Mouse (Mus musculus) ES-Bruce4 (cell line): ENCODE measurements around the gene Ykt6. TPM values are rescaled to one million over a fixed set of nuclear protein-coding genes. Genes with fewer than 3 reads are reported as not detected.

Source experiments
- H3K27ac ChIP-seq: 2 replicates; pipeline ENCODE4 v1.5.1; 2012; ENCODE audit warnings: low read length, inconsistent platforms; ENCODE audit not compliant: insufficient read depth
- H3K27me3 ChIP-seq: 2 replicates; pipeline ENCODE4 v1.6.1; 2012; ENCODE audit warnings: mild to moderate bottlenecking, low read length, inconsistent platforms; ENCODE audit not compliant: control insufficient read depth, poor library complexity, insufficient read depth, severe bottlenecking
- H3K36me3 ChIP-seq: 2 replicates; pipeline ENCODE4 v1.6.1; 2012; ENCODE audit warnings: inconsistent platforms, mild to moderate bottlenecking, low read length, moderate library complexity; ENCODE audit not compliant: control insufficient read depth, poor library complexity, insufficient read depth, severe bottlenecking
- H3K4me1 ChIP-seq: one replicate; pipeline ENCODE4 v1.8.1; 2011; ENCODE audit warnings: low read length; ENCODE audit not compliant: control insufficient read depth, insufficient read depth
- H3K4me3 ChIP-seq: 2 replicates; pipeline ENCODE4 v1.5.1; 2011; ENCODE audit warnings: low read depth, mild to moderate bottlenecking, low read length
- H3K9ac ChIP-seq: 2 replicates; pipeline ENCODE4 v1.6.1; 2012; ENCODE audit warnings: low read depth, mild to moderate bottlenecking, inconsistent platforms; ENCODE audit not compliant: poor library complexity, severe bottlenecking
- H3K9me3 ChIP-seq: replicated peaks from 2 replicates; pipeline ENCODE4 v1.6.1; 2012; ENCODE audit warnings: mild to moderate bottlenecking, low read length, inconsistent platforms; ENCODE audit not compliant: control insufficient read depth, poor library complexity, insufficient read depth, severe bottlenecking
- CTCF ChIP-seq: IDR thresholded peaks from one replicate; pipeline ENCODE4 v1.8.1; 2011; ENCODE audit warnings: low read depth, low read length
- EP300 ChIP-seq: IDR thresholded peaks from 2 replicates; pipeline ENCODE4 v1.6.1; 2011; ENCODE audit warnings: low read depth, low read length; ENCODE audit not compliant: insufficient read depth
- POLR2A ChIP-seq: IDR thresholded peaks from one replicate; pipeline ENCODE4 v1.8.1; 2011; ENCODE audit warnings: low read length; ENCODE audit not compliant: insufficient read depth
- polyA plus RNA-seq: library from polyadenylated mRNA; stranded (reverse); fragments of >200 nt; gene quantifications from 2 replicates; pipeline ENCODE4 v1.2.4, GENCODE M21; 2011; ENCODE audit warnings: low read depth; ENCODE audit not compliant: missing spikeins, insufficient read depth, insufficient read length

Gene Ykt6
- polyA plus RNA-seq, 1 experiment = 60.3 TPM

DNA sequence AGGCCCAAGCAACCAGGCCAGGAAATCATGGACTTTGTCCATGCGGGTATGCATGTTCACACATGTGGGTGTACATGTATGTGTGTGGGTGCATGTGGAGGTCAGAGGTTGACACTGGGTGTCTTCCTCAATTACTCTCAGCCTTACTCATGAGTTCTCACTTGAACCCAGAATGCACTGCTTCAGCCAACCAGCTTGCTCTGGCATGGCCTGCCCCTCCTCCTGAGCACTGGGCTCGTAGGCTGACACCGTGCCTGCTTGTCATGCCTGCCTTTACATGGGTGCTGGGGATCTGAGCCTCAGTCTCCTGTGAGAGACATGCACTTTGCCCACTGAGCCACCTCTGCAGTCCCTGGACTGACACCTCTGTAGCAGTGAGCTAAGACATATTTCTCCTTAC is 56.4 kb downstream of the Ykt6 start:
- no peak overlapping the region for H3K4me3 ChIP-seq
- H3K27me3 ChIP-seq = no peaks in the 10 kb centered on the region
- no peak overlapping the region for H3K27ac ChIP-seq
- no peak overlapping the region for H3K9ac ChIP-seq
- no peaks in the 10 kb centered on the region for H3K4me1 ChIP-seq
- TF ChIP-seq CTCF = no peak
- no peaks in the 10 kb centered on the region for H3K36me3 ChIP-seq
- no peaks in the 10 kb centered on the region for H3K9me3 ChIP-seq

DNA sequence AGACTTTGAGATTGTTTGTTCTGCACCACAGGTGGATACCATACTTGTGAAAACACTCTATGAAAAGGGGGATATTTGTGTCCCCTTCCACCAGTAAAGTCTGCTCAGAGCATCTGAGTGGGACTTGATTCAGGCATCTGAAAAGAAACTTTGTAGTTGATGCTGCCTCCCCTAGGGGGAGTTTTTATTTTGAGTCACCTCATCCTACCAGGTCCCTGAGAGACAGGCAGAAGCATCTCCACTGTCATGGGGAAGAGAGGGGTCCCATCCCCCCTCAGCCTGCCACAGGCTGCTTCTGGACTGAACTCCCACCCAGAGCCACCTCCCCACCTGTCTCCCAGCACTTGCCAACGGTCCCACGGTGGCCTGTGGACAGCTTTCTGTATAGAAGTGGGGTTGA is 57.9 kb downstream of the Ykt6 start:
- no peaks in the 10 kb centered on the region for H3K36me3 ChIP-seq
- no peaks in the 10 kb centered on the region for H3K9me3 ChIP-seq
- TF ChIP-seq CTCF (no peak), EP300 (no peak), POLR2A (no peak)
- H3K4me1 ChIP-seq = no peaks in the 10 kb centered on the region
- H3K27me3 ChIP-seq = no peaks in the 10 kb centered on the region
- no peak overlapping the region for H3K27ac ChIP-seq
- H3K9ac ChIP-seq = no peak overlapping the region
- no peak overlapping the region for H3K4me3 ChIP-seq

- Histone ChIP-seq H3K27me3 (no peaks in the 10 kb centered on the region), H3K9me3 (no peaks in the 10 kb centered on the region), H3K4me3 (no peak overlapping the region), H3K27ac (no peak overlapping the region), H3K4me1 (no peaks in the 10 kb centered on the region), H3K9ac (no peak overlapping the region), H3K36me3 (no peaks in the 10 kb centered on the region)
- no peak for TF ChIP-seq CTCF
- no peak for TF ChIP-seq POLR2A
- no peak for TF ChIP-seq EP300
These were observed 59.5 kb downstream of the Ykt6 start for GRCm38 (mm10) chr11:6015011-6015431.

DNA sequence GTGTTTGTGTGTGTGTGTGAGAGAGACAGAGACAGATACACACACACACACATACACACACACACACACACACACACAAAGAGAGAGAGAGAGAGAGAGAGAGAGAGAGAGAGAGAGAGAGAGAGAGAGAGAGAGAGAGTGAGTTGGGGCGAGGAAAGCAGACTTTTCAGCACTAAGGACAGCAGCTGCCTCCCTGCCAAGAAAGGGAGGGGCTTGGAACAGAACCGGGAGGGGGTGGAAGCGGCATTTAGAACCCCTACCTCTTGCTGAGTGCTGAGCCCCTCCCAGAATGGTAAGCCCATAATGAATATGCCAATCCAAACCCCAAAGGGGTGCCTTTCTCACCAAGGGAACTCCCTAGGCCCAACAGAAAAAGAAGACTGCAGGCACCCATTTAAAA is 60.9 kb downstream of the Ykt6 start:
- no peaks in the 10 kb centered on the region for H3K27me3 ChIP-seq
- H3K4me1 ChIP-seq = no peaks in the 10 kb centered on the region
- no peak overlapping the region for H3K9ac ChIP-seq
- H3K9me3 ChIP-seq = no peaks in the 10 kb centered on the region
- no peak overlapping the region for H3K27ac ChIP-seq
- H3K4me3 ChIP-seq = no peak overlapping the region
- no peak for TF ChIP-seq POLR2A
- H3K36me3 ChIP-seq = no peaks in the 10 kb centered on the region

DNA sequence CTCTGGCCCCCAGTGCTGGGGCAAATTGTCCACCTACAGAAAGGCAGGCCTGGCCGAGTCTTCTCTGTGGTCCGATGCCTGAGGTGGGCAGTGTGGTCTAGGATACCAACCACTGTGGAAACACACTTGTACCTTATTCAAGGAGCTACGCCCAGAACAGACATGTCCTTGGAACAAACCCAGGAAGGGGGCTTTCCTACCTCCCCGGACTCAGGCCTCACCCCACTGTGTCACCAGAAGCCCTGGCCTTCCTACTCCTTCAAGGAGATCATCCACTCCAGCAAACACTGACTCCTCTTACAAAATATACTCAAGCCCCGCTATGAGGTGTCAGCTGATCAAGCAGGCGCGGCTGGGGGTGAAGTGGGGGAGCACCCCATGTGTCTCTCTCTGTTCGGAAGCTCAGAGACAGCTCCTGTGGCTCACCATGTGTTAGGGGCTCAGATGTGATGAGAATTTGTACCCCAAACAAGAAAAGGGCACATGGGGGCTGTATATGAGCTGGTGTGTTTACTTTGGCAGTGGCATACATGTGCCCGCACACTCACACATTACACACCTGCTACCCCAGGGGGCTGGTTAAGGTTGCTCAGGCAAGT is 61.4 kb downstream of the Ykt6 start:
- H3K9me3 ChIP-seq = no peaks in the 10 kb centered on the region
- H3K36me3 ChIP-seq = no peaks in the 10 kb centered on the region
- TF ChIP-seq CTCF (no peak), POLR2A (no peak), EP300 (no peak)
- no peaks in the 10 kb centered on the region for H3K27me3 ChIP-seq
- no peak overlapping the region for H3K27ac ChIP-seq
- H3K4me3 ChIP-seq = no peak overlapping the region
- no peak overlapping the region for H3K9ac ChIP-seq
- no peaks in the 10 kb centered on the region for H3K4me1 ChIP-seq

Other genes with a start within 250 kb of the Ykt6 start
- 61.8 and 69.3 TPM in 2 replicates for gene Mrps24, start 240.0 kb upstream of the Ykt6 start, polyA plus RNA-seq
- gene Urgcp, start 193.3 kb upstream of the Ykt6 start, polyA plus RNA-seq = 10.6 and 11.7 TPM in 2 replicates
- gene Dbnl, start 167.2 kb upstream of the Ykt6 start, polyA plus RNA-seq = 27.4 and 33.4 TPM in 2 replicates
- 1.6 and 2.2 TPM in 2 replicates for gene Pgam2, start 152.0 kb upstream of the Ykt6 start, polyA plus RNA-seq
- 9.3 and 9.9 TPM in 2 replicates for gene Polm, start 117.7 kb upstream of the Ykt6 start, polyA plus RNA-seq
- gene Aebp1, start 93.7 kb upstream of the Ykt6 start, polyA plus RNA-seq = 4.9 and 5.5 TPM in 2 replicates
- gene Pold2, start 77.4 kb upstream of the Ykt6 start, polyA plus RNA-seq = 127 and 175 TPM in 2 replicates
- 1.4 TPM in 1 of 2 replicates, not detected in the other for gene Myl7, start 56.9 kb upstream of the Ykt6 start, polyA plus RNA-seq
- not detected in 2 replicates for gene Gck, start 5.6 kb upstream of the Ykt6 start, polyA plus RNA-seq
- gene Camk2b, start 110.7 kb downstream of the Ykt6 start, polyA plus RNA-seq = 8.9 and 12.8 TPM in 2 replicates
- gene A730071L15Rik, start 244.3 kb downstream of the Ykt6 start, polyA plus RNA-seq = 0.41 and 0.49 TPM in 2 replicates
- gene Nudcd3, start 244.7 kb downstream of the Ykt6 start, polyA plus RNA-seq = 77.6 and 78.2 TPM in 2 replicates